Mouse (Mus musculus): ENCODE results near the gene Olfr1440. TPM values are rescaled to one million over a fixed set of nuclear protein-coding genes. Genes with fewer than 3 reads are reported as not detected.

Gene Olfr1440
- not detected for total RNA-seq (2023)

DNA sequence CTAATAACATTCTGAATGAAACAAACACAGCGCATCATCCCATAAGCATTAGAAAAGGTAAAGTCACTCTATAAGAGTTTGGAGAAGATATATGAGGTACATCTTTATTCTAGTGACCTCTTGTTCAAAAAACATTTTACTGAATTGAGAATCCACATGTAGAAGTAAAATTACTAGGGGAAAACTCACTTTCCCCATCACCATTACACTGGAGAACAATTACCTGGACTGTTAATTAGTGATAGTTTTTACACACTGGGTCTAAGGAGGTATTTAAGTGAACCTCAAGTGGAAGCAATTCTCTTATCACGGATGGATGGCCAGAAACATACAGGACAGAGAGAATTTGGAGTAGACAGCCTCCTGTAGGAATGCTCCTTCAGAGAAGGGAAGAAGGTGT is at the start of gene Olfr1440:
Olfr1440 (plus strand) TSS at position 301 of the 400 bp plus-strand sequence.

DNA sequence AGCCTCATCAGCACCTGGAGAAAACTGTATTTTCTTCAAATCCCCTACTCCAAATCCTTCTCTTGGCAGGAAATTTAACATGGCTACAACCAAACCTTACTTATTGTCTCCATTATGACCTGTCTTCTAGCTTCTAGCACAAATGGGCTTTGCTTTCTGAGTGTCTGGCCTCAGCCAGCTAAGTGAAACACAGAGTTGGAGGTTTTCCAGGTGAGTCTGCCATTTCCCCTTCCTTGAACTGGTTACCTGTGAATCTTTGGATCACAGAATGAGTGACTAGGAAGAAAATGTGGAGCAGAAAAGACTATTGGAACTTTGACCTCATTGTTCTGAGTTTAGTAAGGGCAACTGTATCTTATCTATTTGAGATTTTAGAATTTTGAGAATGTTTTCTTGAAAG is 30.3 kb downstream of the Olfr1440 start, which contains the start of gene Olfr1441:
Olfr1441 (plus strand) TSS at position 73 of the 400 bp plus-strand sequence.

GRCm38 (mm10) chr19:12427605-12428004 is 40.5 kb downstream of the Olfr1440 start, which contains the start of gene Pfpl:
TSS of gene Pfpl (plus strand) at chr19:12427905.

Other genes starting within 250 kb of the Olfr1440 start
- not detected for gene Olfr1555-ps1, start 217.2 kb upstream of the Olfr1440 start, total RNA-seq (2023)
- not detected for gene Olfr1431, start 186.6 kb upstream of the Olfr1440 start, total RNA-seq (2023)
- gene Olfr1432, start 154.7 kb upstream of the Olfr1440 start, total RNA-seq (2023): not detected
- gene Olfr262, start 145.6 kb upstream of the Olfr1440 start, total RNA-seq (2023): not detected
- gene Olfr235, start 126.2 kb upstream of the Olfr1440 start, total RNA-seq (2023): not detected
- gene Olfr1434, start 107.4 kb upstream of the Olfr1440 start, total RNA-seq (2023): not detected
- gene Olfr1436, start 88.1 kb upstream of the Olfr1440 start, total RNA-seq (2023): not detected
- gene Olfr1437, start 62.2 kb upstream of the Olfr1440 start, total RNA-seq (2023): not detected
- gene Olfr1438-ps1, start 51.4 kb upstream of the Olfr1440 start, total RNA-seq (2023): not detected
- not detected for gene Olfr1441, start 30.2 kb downstream of the Olfr1440 start, total RNA-seq (2023)
- not detected for gene Pfpl, start 40.6 kb downstream of the Olfr1440 start, total RNA-seq (2023)
- gene Mpeg1, start 73.5 kb downstream of the Olfr1440 start, total RNA-seq (2023): 100 to 1,000 TPM; 738 to 792 TPM
- 10 to 100 TPM; 17.8 to 20.2 TPM for gene Dtx4, start 114.2 kb downstream of the Olfr1440 start, total RNA-seq (2023)
- 100 to 1,000 TPM; 141 to 162 TPM for gene Fam111a, start 158.5 kb downstream of the Olfr1440 start, total RNA-seq (2023)
- gene Gm4952, start 212.7 kb downstream of the Olfr1440 start, total RNA-seq (2023): not detected
- gene Glyat, start 246.0 kb downstream of the Olfr1440 start, total RNA-seq (2023): not detected

Measured in neutrophil, adult 83 days (primary cell).